Mouse (Mus musculus) erythroid progenitor cell, adult 5-6 weeks (primary cell): ENCODE measurements around the gene Mpp3. TPM values are rescaled to one million over a fixed set of nuclear protein-coding genes. Genes with fewer than 3 reads are reported as not detected.
A peak's percentile ranks its signal among the peaks of the same experiment; 100 is the strongest.

ENCODE experiments used
- ATAC-seq: replicated peaks from 2 replicates; pipeline ENCODE4 v1.8.0; 2016; ENCODE audit warnings: moderate number of reproducible peaks, mild to moderate bottlenecking, moderate TSS enrichment, inconsistent platforms; ENCODE audit not compliant: poor library complexity, low FRiP score, severe bottlenecking
- total RNA-seq, 2 experiments: library from RNA; stranded (forward) in 1 of 2; stranded (reverse) in 1 of 2; fragments of 150-400 nt in 1 of 2; fragments of 186-747, 209-891 nt in 1 of 2; gene quantifications; 2 replicates each; pipeline versions ENCODE4 v1.2.3 to v1.2.4; 2015 to 2017; ENCODE audit warnings: low replicate concordance in 2 of 2

Gene Mpp3
- total RNA-seq (2015; ENCODE audit: low replicate concordance) = not detected in 2 replicates
- total RNA-seq (2017; ENCODE audit: low replicate concordance) = not detected in 2 replicates

GRCm38 (mm10) chr11:102028087-102028816 is at the start of gene Mpp3:
Gene Mpp3 (minus strand): TSS chr11:102028461.
- ATAC-seq = no peak

DNA sequence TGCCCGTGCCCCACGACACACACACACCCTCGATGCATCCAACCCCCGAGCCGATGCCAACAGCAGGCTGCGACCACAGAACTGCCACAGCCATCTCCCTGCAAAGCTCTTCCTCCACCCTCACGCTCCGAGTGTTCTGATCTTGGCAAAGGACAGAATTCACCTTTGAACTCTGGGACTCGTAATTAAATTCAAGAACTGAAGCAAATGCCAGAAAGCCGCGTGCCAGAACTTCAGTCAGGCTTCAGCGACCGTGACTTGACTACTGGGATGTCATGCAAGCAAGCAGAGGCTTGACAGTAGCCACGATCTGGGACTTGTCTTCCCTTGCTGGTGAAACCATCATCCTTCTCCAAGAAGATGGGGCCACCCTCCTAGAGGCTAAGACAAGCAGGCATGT is 45.5 kb upstream of the Mpp3 start:
- ATAC-seq = no peak

GRCm38 (mm10) chr11:102072729-102073128 is 44.5 kb upstream of the Mpp3 start:
- ATAC-seq = no peak

GRCm38 (mm10) chr11:102070426-102070825 is 42.2 kb upstream of the Mpp3 start:
- ATAC-seq = no peak

- no peak for ATAC-seq
Observed at GRCm38 (mm10) chr11:102069633-102070032, 41.4 kb upstream of the Mpp3 start.

DNA sequence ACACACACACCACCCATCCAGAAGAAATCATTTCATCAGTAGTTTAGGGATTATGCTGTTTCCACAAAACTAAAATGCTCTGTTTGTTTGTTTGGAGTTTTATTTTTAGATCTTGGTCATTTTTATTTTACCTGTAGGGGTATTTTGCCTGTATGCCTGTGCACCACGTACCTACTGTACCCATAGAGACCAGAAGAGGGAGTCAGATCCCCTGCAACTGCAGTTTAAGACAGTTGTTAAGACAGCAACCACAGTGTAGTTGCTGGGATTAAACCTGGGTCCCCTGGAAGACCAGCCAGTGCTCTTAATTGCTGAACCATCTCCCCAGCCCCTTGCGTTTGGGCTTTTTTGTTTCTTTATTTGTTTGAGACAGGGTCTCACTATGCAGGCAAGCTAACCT is 40.7 kb upstream of the Mpp3 start:
- ATAC-seq = 0 out of 2 replicates have a peak, but pooled peaks have one; percentile 56

GRCm38 (mm10) chr11:102063076-102063475 is 34.8 kb upstream of the Mpp3 start:
- no peak for ATAC-seq

- ATAC-seq = no peak
Observed at GRCm38 (mm10) chr11:102061941-102062473, 33.7 kb upstream of the Mpp3 start.

DNA sequence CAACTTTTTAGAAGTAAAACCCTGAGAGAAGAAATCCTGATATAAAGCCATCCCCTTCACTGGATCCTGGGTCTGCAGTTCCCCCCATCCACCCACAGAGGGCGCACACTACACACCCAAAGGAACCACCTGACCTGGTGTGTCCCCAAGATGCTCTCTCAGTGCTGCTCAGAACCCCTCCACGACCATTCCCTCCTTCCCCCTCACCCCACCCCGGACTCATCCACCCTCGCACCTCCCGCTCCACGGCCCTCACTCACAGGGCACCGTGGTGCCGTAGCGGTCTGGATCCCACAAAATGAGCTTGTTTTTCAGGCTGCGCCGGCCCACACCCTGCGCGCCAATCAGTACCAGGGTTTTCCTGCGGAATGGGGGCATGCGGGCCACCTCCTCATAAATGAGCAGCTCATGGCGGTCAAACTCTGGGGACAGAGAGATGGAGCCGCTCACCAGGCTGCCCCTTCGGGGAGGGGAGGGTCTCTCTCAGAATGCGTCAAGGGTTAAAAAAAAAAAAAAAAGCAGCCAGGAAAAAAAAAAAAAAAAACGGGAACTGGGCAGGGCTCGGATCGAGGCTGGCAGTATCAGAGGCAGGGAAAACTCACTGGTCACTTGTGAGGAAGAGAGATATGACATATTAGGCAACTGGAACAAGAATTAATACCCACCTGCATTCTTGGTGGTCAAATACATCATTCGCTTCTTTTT is 33.1 kb upstream of the Mpp3 start:
- ATAC-seq = peak; percentile 73

DNA sequence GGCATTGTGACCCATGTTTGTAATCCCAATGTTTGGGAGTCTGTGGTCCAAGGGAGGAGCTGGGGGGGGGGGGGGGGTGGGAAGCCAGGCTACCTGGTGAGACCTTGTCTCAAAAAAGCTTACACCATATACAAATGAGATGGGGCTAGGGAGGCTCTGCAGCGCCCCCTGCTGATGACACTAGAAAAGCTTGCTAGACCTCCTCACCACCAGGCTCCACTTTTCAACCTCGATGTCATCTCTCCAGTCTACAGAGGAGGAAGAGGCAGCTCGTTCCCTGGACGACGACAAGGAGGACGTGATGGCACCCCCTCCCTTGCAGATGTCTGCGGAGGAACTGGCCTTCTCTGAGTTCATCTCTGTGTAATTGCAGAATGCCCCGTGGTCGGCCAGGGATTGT is 25.6 kb upstream of the Mpp3 start:
- peak; percentile 53; the same call in 1 of the 2 replicates for ATAC-seq

DNA sequence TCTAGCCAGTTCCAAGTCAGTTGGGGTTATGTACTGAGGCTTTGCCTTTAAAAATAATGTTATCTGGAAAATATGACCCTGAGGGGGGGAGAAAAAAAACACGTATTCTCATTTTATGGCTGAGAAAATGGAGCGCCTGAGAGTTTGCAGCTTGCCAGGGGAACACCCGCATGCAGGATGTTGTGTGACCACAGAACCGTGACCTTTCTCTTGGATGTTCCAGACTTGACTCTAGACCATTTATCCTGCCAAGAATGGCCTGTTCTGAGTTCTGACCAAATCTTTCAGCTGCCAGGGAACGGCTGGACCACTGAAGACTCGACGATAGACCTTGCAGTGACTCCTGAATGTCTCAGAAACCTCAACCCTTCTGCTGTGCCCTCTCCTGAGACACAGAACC is 24.9 kb upstream of the Mpp3 start:
- no peak for ATAC-seq

GRCm38 (mm10) chr11:102052697-102053096 is 24.4 kb upstream of the Mpp3 start:
- ATAC-seq = no peak

DNA sequence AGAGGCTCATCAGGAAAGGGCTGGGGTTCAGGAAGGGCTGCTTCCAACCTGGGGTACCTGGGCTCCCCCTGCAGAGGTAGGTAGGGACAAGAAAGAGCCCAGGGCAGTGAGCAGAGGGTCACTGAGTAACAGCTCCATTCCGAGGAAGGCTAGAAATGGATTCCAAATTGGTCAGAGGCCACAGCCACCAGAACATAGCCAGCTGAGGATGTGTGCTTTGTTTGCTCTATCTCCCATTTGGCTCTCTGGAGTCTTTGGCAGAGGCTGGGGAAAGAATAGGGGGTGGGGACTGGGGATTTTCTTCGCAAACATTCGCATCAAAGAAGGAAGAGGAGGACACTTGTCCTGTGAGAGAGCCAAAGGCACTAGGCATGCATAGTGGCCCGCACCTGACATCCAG is 23.7 kb upstream of the Mpp3 start:
- ATAC-seq = no peak

- ATAC-seq = no peak
Observed at GRCm38 (mm10) chr11:102051541-102051940, 23.3 kb upstream of the Mpp3 start.

- no peak for ATAC-seq
Observed at GRCm38 (mm10) chr11:102049875-102050482, 21.7 kb upstream of the Mpp3 start.

DNA sequence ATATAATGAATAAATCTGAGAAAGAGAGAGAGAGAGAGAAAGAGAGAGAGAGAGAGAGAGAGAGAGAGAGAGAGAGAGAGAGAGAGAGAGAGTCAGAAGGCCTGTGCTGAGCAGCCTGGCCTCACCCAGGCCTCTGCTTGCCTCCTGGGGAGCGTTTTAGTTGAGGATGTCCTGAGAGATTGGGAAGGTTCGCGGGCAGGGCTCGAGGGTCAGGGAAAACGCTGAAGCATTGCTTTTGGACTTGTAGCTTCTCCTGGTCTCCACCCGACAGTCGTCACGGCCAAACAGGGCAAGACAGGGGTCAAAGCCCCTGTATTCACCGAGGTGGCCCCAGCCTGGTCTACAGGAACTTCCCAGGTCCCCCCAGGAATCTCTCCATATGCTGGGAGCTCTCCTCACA is 18.3 kb upstream of the Mpp3 start:
- no peak for ATAC-seq

GRCm38 (mm10) chr11:102044691-102045212 is 16.5 kb upstream of the Mpp3 start:
- ATAC-seq = no peak

GRCm38 (mm10) chr11:102043381-102043780 is 15.1 kb upstream of the Mpp3 start:
- ATAC-seq = no peak

DNA sequence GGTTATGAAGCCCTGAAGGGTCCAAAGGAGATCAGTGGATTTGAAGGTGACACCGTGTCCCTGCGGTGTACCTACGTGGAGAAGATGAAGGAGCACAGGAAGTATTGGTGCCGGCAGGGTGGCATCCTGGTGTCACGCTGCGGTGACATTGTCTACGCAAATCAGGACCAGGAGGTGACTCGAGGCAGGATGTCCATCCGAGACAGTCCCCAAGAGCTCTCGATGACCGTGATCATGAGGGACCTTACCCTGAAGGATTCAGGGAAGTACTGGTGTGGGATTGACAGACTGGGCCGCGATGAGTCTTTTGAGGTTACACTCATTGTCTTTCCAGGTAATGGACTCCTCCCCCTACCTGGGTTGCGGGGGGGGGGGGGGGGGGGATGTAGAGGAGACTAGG is 14.7 kb upstream of the Mpp3 start:
- no peak for ATAC-seq

- no peak for ATAC-seq
Observed at GRCm38 (mm10) chr11:102041350-102041949, 13.2 kb upstream of the Mpp3 start, which contains the start of gene Cd300lg. Gene Cd300lg (plus strand): TSS chr11:102041509.
